Mouse (Mus musculus) midbrain, embryonic 13.5 days (tissue): Measurements from ENCODE around the gene Zic5. TPM values are rescaled to one million over a fixed set of nuclear protein-coding genes. Genes with fewer than 3 reads are reported as not detected.
A peak's percentile ranks its signal among the peaks of the same experiment; 100 is the strongest.

Experiments
- ATAC-seq: fragments of 200-750 bp; cut with Nextera tagmentation; 2 replicates; pipeline ENCODE4 v1.8.0; 2017; ENCODE audit warnings: mild to moderate bottlenecking, moderate TSS enrichment, moderate library complexity
- H3K27ac ChIP-seq: fragments of 300-500 bp; sonication (generic); 2 replicates; pipeline ENCODE4 v1.5.1; 2015; ENCODE audit warnings: inconsistent platforms, mild to moderate bottlenecking, moderate library complexity
- H3K27me3 ChIP-seq: fragments of 300-500 bp; sonication (generic); 2 replicates; pipeline ENCODE4 v1.6.1; 2015; ENCODE audit warnings: mild to moderate bottlenecking, inconsistent platforms
- H3K36me3 ChIP-seq: fragments of 300-500 bp; sonication (generic); 2 replicates; pipeline ENCODE4 v1.6.1; 2015; ENCODE audit warnings: mild to moderate bottlenecking, inconsistent platforms
- H3K4me1 ChIP-seq: fragments of 300-500 bp; sonication (generic); replicated peaks from 2 replicates; pipeline ENCODE4 v1.6.1; 2015; ENCODE audit warnings: inconsistent platforms
- H3K4me2 ChIP-seq: fragments of 300-500 bp; sonication (generic); replicated peaks from 2 replicates; pipeline ENCODE4 v1.6.1; 2015; ENCODE audit warnings: moderate library complexity, mild to moderate bottlenecking, inconsistent platforms
- H3K4me3 ChIP-seq: fragments of 300-500 bp; sonication (generic); replicated peaks from 2 replicates; pipeline ENCODE4 v1.5.1; 2015; ENCODE audit warnings: mild to moderate bottlenecking, inconsistent platforms
- H3K9ac ChIP-seq: fragments of 300-500 bp; sonication (generic); replicated peaks from 2 replicates; pipeline ENCODE4 v1.6.1; 2015; ENCODE audit warnings: mild to moderate bottlenecking, inconsistent platforms
- H3K9me3 ChIP-seq: fragments of 300-500 bp; sonication (generic); 2 replicates; pipeline ENCODE4 v1.6.1; 2016; ENCODE audit warnings: mild to moderate bottlenecking, inconsistent platforms
- WGBS: fragments of 180-500 bp; shearing (Covaris S2); methylation state at CpG from one replicate; pipeline ENCODE4 v1.1.7; 2015; 5-methylcytosine and 5-hydroxymethylcytosine counted together
- polyA plus RNA-seq: library from polyadenylated mRNA; unstranded; fragments of >200 nt; fragmentation: Nextera tagmentation; extraction: Ambion mirVana; gene quantifications from 2 replicates; pipeline ENCODE4 v1.2.1, GENCODE M21; 2015

Zic5 gene
- polyA plus RNA-seq, 1 experiment from 2014 or later: 15.5 TPM

DNA sequence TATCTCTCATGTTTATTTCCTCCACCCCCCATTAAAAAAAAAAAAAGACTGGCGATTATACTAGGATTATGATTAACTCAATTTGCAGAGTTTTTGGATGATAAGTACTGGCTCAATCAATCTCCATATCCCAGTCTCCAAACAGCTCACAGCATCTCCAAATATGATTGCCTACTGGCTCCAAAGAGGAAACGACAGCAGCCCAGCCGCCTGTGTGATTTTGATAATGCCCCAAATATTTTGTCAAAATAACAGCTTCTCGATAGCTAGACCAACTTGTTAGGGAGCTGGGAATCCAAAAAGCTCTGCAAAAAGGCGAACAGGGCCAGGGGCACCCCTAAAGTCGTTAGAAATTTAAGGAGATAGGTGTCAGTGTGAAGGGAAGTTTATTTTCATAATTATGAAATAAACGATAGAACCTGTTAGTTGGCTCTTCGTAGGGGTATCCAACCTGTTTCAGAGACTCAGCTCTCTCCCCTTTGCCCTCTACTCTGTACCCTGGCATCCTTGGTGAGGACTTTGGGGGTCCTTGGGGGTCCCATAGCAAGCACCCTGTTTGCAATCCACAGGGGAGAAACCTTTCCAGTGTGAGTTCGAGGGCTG lies 12.6 kb upstream of the Zic5 start:
- Histone ChIP-seq H3K27ac (peak overlapping the region; percentile 98), H3K9me3 (no peaks in the 10 kb centered on the region), H3K4me2 (peak overlapping the region; percentile 61), H3K9ac (peak overlapping the region; percentile 94), H3K4me3 (peak overlapping the region; percentile 69), H3K4me1 (peaks cover 49% of the 10 kb centered on the region), H3K36me3 (peaks cover 6% of the 10 kb centered on the region; the same call in 1 of the 2 replicates), H3K27me3 (peaks cover 58% of the 10 kb centered on the region)
- WGBS: under 1% methylated on average over 9 of the region's 9 CpGs
- ATAC-seq: no peak

DNA sequence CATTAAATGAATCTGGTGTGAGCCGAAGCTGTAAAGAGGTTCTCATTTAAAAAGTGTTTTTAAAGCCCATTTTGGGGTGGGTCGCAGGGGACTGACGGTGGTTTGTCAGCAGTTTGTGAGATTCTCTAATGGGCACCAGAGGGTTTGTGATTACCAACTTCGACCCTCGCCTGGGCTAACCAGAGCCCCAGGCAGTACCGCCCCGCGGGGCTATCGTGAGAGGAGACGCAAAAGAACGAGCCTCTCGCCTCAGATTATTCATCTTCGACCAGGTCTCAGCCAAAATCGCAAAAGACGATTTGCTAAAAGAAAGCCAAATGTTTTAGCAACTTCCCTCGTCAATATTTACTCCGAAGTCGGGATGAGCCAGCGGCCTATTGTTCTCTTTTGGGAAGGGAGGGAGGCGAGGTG lies 11.8 kb upstream of the Zic5 start:
- H3K27me3 ChIP-seq: peaks cover 57% of the 10 kb centered on the region
- ATAC-seq: no peak

DNA sequence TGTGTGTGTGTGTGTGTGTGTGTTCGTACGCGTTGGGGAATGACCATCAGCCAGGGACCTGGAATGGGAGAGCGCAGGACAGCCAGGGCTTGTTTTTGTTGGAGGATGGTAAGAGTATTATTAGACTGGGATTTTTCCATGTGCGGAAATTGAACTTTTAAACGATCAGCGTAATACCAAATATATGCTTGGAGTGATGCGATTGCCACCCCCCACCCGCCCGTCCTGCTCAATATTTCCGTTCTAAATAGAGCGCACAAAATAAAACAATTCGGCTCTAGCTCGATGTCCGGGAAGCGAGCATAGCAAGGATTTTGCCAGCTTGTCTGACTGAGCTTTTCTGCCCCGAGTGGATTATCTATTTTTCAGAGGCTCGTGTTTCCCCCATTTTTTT lies 11.3 kb upstream of the Zic5 start:
- WGBS: under 1% methylated on average over 18 of the region's 18 CpGs
- Histone ChIP-seq H3K27me3 (peaks cover 55% of the 10 kb centered on the region), H3K4me3 (peak overlapping the region; percentile 69), H3K36me3 (peaks cover 6% of the 10 kb centered on the region; the same call in 1 of the 2 replicates), H3K9ac (peak overlapping the region; percentile 94), H3K4me2 (peak overlapping the region; percentile 61), H3K9me3 (no peaks in the 10 kb centered on the region), H3K27ac (peak overlapping the region; percentile 98), H3K4me1 (peaks cover 39% of the 10 kb centered on the region)
- no peak for ATAC-seq

More for the DNA sequence above, 11.8 kb upstream of the Zic5 start:
- Histone ChIP-seq H3K9ac (peak overlapping the region; percentile 94), H3K9me3 (no peaks in the 10 kb centered on the region), H3K36me3 (peaks cover 6% of the 10 kb centered on the region; the same call in 1 of the 2 replicates), H3K4me3 (peak overlapping the region; percentile 69), H3K27ac (peak overlapping the region; percentile 98), H3K4me2 (peak overlapping the region; percentile 61), H3K4me1 (peaks cover 42% of the 10 kb centered on the region)
- under 1% methylated on average over 20 of the region's 20 CpGs for WGBS

DNA sequence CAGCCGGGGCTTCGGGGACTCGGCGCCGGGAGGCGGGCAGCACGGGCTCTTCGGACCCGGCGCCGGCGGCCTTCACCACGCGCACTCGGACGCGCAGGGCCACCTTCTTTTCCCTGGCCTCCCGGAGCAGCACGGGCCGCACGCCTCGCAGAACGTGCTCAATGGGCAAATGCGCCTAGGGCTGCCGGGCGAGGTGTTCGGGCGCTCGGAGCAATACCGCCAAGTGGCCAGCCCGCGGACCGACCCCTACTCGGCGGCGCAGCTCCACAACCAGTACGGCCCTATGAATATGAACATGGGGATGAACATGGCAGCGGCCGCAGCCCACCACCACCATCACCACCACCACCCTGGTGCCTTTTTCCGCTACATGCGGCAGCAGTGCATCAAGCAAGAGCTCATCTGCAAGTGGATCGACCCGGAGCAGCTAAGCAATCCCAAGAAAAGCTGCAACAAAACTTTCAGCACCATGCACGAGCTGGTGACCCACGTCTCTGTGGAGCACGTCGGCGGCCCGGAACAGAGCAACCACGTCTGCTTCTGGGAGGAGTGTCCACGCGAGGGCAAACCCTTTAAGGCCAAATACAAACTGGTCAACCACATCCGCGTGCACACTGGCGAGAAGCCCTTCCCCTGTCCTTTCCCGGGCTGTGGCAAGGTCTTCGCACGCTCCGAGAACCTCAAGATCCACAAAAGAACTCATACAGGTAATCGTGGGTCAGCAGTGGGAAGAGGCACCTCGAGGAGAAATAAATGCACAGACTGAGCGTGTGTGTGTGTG lies 10.8 kb upstream of the Zic5 start:
- H3K4me1 ChIP-seq: peaks cover 39% of the 10 kb centered on the region
- peak overlapping the region; percentile 69 for H3K4me3 ChIP-seq
- WGBS: 0% methylated on average over 61 of the region's 62 CpGs
- peak overlapping the region; percentile 61 for H3K4me2 ChIP-seq
- peak overlapping the region; percentile 98 for H3K27ac ChIP-seq
- H3K9me3 ChIP-seq: no peaks in the 10 kb centered on the region
- no peak for ATAC-seq
- H3K27me3 ChIP-seq: peaks cover 55% of the 10 kb centered on the region
- H3K36me3 ChIP-seq: peaks cover 6% of the 10 kb centered on the region; the same call in 1 of the 2 replicates
- H3K9ac ChIP-seq: peak overlapping the region; percentile 94

DNA sequence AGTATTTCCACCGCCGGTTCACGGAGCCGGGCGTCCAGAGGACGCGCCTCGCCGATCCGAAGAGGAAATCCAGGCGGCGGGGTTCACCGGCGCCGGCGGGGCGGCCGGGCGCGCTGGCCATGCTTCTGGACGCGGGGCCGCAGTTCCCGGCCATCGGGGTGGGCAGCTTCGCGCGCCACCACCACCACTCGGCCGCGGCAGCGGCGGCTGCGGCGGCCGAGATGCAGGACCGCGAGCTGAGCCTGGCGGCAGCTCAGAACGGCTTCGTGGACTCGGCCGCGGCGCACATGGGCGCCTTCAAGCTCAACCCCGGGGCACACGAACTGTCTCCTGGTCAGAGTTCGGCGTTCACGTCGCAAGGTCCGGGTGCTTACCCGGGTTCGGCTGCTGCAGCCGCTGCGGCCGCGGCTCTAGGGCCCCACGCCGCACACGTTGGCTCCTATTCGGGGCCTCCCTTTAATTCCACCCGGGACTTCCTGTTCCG lies 10.1 kb upstream of the Zic5 start:
- H3K9ac ChIP-seq: peak overlapping the region; percentile 94
- H3K27ac ChIP-seq: peak overlapping the region; percentile 98
- peaks cover 35% of the 10 kb centered on the region for H3K4me1 ChIP-seq
- peaks cover 6% of the 10 kb centered on the region; the same call in 1 of the 2 replicates for H3K36me3 ChIP-seq
- no peaks in the 10 kb centered on the region for H3K9me3 ChIP-seq
- peak overlapping the region; percentile 69 for H3K4me3 ChIP-seq
- H3K4me2 ChIP-seq: peak overlapping the region; percentile 61
- 0 out of 2 replicates have a peak, but pooled peaks have one; percentile 4 for ATAC-seq
- peaks cover 55% of the 10 kb centered on the region for H3K27me3 ChIP-seq
- WGBS: under 1% methylated on average over 64 of the region's 65 CpGs

DNA sequence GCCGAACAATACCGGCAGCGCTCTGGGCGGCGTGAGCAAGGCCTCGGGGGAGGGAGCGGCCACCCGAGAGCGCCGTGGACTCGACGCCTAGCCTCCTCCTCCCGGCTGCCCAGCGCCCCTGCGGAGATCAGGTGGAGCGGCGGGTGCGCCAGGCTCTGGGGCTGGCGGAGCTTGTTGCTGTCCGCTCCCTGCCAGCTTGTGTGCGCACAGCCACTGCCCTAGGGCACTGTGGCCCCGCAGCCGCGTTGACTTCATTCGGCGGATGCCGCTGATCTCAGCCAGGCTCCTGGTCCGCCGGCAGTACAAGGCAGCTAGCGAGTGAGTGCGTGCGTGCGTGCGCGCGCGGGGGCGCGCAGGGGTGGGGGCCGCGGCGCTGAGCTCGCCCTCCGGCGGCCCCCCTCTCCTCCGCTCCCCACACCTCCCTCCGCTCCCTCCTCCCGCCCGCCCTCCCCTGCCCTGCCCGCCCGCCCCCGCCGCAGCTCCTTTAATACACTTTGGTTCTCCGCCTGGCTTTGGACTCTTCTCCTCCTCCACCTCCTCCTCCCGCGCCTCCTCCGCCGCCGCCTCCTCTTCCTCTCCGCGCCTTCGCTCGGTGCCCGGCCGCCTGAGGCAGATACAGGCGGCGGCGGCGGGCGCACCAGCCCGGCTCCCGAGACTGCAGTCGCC lies 9.5 kb upstream of the Zic5 start, which contains the start of gene Zic2:
Gene Zic2, plus strand, starts transcription at position 545 of the 666 bp plus-strand sequence.
- Histone ChIP-seq H3K27me3 (peaks cover 56% of the 10 kb centered on the region), H3K4me3 (peak within 1 kb of the TSS; percentile 69), H3K9me3 (no peaks in the 10 kb centered on the region), H3K36me3 (peaks cover 6% of the 10 kb centered on the region; the same call in 1 of the 2 replicates), H3K4me2 (peak within 1 kb of the TSS; percentile 61), H3K27ac (peak within 1 kb of the TSS; percentile 98), H3K9ac (peak within 1 kb of the TSS; percentile 94), H3K4me1 (peaks cover 35% of the 10 kb centered on the region)
- WGBS: 0% methylated on average over 43 of the region's 73 CpGs
- peak; percentile 80 for ATAC-seq

DNA sequence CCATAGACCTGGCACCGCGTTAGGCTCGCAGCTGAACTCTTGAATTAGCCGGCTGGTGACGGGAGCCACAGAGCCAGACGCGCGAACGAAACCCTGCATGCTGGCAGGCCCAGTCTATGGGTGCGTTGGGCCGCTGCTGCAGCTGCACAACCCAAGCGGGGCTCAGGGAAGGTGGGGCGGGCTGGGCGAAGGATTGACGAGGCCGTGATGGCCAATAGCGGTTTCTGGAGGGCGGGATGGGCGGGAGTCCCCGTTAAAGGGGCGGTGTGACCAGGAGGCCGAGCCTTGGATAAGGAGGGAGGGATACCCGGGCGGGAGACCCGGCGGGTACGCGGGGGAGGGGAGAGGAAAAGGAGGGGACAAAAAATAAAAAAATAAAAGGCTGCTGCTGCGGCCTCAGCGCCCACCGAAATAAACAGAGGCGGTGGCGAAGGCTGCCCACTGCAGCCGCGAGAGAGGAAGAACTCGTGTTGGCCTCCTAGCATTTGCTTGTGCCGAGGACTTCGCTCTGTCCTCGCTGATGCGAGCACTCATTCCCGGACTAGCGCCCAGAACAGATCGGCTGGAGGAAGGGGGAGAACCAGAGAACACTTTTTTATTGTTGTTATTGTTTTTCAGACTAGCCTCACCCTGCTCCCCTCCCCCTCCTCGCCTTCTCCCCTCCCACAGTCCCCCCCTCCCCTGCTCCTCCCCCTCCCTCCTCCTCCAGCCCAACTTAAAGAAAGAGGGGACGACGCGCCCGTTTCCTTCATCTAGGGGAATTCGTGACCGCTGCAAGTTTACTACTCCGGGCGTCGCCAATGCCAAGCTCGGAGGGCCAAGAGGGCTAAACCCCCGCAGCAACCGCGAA lies 8.8 kb upstream of the Zic5 start:
- whole genome bisulfite sequencing: under 1% methylated on average over 50 of the region's 57 CpGs
- Histone ChIP-seq H3K4me2 (peak overlapping the region; percentile 61), H3K36me3 (peaks cover 6% of the 10 kb centered on the region; the same call in 1 of the 2 replicates), H3K27ac (peak overlapping the region; percentile 98), H3K9ac (peak overlapping the region; percentile 94), H3K9me3 (no peaks in the 10 kb centered on the region), H3K4me1 (peaks cover 35% of the 10 kb centered on the region), H3K4me3 (peak overlapping the region; percentile 69), H3K27me3 (peaks cover 64% of the 10 kb centered on the region)
- peak; percentile 89 for ATAC-seq

DNA sequence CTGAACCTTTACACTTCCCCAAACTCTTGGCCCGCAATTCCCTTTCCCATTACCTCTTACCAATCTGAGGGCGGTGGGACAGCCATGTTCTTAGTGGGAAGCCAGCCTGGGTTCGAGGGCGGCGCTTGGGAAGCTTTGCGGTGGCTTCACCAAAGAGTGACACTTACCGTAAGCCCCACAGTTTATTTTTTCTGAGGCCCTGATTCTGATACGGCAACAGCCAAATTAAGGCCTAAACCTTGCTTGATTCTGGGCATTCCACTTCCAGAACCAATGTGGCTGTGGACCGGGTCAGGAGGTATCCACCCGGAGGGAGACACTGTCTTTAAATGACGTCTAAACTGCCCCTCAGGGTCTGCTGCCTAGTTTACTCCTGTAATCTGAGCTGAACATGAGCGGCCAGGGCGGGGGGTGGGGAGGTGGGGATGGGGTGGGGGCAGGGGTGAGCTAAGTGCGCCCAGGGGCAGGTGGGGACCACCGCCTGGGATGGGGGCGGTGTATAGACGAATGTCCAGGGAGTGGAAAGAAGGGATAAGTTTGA lies 7.8 kb upstream of the Zic5 start:
- Histone ChIP-seq H3K4me1 (peaks cover 33% of the 10 kb centered on the region), H3K36me3 (no peaks in the 10 kb centered on the region), H3K9me3 (no peaks in the 10 kb centered on the region), H3K4me2 (peak overlapping the region; percentile 61), H3K27ac (peak overlapping the region; percentile 98), H3K4me3 (peak overlapping the region; percentile 69), H3K27me3 (peaks cover 68% of the 10 kb centered on the region), H3K9ac (peak overlapping the region; percentile 61)
- 2% methylated on average over 17 of the region's 17 CpGs for WGBS
- ATAC-seq: peak; percentile 6

DNA sequence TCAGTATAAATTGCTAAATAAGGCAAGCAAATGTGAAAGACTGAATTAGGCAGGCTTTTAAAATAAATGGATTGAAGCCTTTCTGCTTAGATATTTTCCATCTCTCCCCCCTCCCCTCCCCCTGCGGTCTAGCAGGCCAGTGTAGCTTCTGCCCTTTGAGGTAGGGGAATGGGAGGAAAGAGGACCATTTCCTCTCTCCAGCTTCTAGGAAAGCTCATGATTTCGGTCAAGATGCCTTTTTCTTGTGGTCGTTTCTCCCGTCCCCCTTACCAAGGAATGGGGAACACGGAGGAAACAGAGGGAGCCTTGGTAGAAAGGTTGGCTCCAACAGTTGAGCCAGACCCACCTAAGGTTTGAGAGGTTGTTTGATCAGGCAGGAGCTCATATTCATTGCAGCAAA lies 7.2 kb upstream of the Zic5 start:
- Histone ChIP-seq H3K9ac (peak overlapping the region; percentile 61), H3K4me1 (peaks cover 34% of the 10 kb centered on the region)

DNA sequence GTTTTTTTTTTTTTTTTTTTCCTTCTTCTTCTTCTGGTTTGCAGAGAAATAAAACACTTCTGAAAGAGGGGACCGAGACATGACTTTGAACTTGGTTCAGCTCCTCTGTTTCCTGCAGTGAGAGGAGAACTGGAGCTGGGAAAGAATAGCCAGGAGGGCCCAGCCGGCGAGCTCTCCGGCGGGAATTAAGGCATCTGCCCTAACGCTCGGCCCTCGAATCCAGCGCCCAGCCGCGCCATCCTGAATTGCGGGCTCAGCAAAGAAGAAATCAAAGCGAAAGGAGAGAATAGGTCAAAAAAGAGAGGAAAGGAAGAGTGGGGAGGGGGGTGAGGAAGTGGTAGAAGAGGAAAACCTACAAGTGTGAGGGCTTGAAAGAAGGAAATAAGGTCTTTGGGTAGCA lies 6.7 kb upstream of the Zic5 start:
- Histone ChIP-seq H3K36me3 (no peaks in the 10 kb centered on the region), H3K4me2 (peak overlapping the region; percentile 61), H3K27me3 (peaks cover 78% of the 10 kb centered on the region), H3K27ac (peak overlapping the region; percentile 98), H3K9ac (peak overlapping the region; percentile 61), H3K4me3 (peak overlapping the region; percentile 69), H3K9me3 (no peaks in the 10 kb centered on the region), H3K4me1 (peaks cover 34% of the 10 kb centered on the region)
- WGBS: 2% methylated on average over 13 of the region's 13 CpGs
- ATAC-seq: no peak

More for the DNA sequence above, 7.2 kb upstream of the Zic5 start:
- peak overlapping the region; percentile 69 for H3K4me3 ChIP-seq
- H3K27ac ChIP-seq: peak overlapping the region; percentile 98
- 3% methylated on average over 5 of the region's 5 CpGs for WGBS
- H3K36me3 ChIP-seq: no peaks in the 10 kb centered on the region
- H3K27me3 ChIP-seq: peaks cover 73% of the 10 kb centered on the region
- H3K4me2 ChIP-seq: peak overlapping the region; percentile 61
- no peaks in the 10 kb centered on the region for H3K9me3 ChIP-seq
- no peak for ATAC-seq
